Mouse (Mus musculus): ENCODE results near the gene P2ry2. TPM values are rescaled to one million over a fixed set of nuclear protein-coding genes. Genes with fewer than 3 reads are reported as not detected.

Gene P2ry2
- 10 to 100 TPM; 17.3 to 26.1 TPM for total RNA-seq (2021)

DNA sequence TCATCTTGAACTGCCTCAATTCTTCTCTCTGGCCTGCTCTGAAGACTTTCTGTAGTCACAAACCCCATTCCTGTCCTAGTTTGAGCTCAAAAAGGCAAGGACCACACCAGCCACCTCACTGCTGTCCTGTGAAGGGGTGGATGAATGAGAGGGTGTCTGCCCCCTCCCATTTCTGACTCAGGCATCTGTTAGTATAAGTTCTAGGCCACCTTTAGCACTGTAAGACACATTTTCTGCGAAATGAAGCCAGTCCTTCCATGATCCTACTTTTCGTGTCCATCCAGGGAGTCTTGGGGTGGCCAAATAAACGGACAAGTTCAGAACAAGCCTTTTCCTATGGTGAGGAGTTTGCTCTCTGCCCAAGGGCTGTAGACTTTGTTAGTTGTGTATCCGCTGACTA lies at the start of gene P2ry2:
Gene P2ry2 (minus strand): TSS at position 326 of the 400 bp plus-strand sequence.
- intact Hi-C loops (cut with DNase I), result no loop called here
- DNase-seq (ENCODE audit: low spot score), result no peak

GRCm38 (mm10) chr7:101062246-101062645 lies 49.6 kb upstream of the P2ry2 start:
- intact Hi-C loops (cut with DNase I), result loop anchor here (5.0 kb wide), 1 partner anchor 310 kb away; no protein-coding TSS in a partner anchor
- peak; percentile 70 for DNase-seq (ENCODE audit: low spot score)

GRCm38 (mm10) chr7:101061381-101061780 lies 48.7 kb upstream of the P2ry2 start:
- peak; percentile 69 for DNase-seq (ENCODE audit: low spot score)
- intact Hi-C loops (cut with DNase I), result loop anchor here (1.0 to 5.0 kb wide), 3 partner anchors 170 to 311 kb away; no protein-coding TSS in a partner anchor

DNA sequence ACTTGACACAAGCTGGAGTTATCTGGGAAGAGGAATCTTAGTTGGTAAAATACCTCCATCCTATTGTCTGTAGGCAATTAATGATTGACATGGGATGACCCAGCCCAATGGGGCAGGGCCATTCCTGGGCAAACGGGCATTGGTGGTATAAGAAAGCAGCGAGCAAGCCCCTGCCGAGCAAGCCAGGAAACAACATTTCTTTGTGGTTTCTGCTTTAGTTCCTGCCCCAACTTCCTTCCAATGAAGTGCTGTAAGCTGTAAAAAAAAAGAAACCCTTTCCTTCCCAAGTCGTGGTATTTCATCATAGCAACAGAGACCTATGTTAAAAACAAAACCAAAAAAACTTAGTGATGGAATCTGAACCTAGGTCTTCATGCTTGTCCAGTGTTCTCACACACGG lies 47.8 kb upstream of the P2ry2 start:
- intact Hi-C loops (cut with DNase I), result loop anchor here (5.0 kb wide), 1 partner anchor 312 kb away; no protein-coding TSS in a partner anchor
- DNase-seq (ENCODE audit: low spot score), result no peak

DNA sequence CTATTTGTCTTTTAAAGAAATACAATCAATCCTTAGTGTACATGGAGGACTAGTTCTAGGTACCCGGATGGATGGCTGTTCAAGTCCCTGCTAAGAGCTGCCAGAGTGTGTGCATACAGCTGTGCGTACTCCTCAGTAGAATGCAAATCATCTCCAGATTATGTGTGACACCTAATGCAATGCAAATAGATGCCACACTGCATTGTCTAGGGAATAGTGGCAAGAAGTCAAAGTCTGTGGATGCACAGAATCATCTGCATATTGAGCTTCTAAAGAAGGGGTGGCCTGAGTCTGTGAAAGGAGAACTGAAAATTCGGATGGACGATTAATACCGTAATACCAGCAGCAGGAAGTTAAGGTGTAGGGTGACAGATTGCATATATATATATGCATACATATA lies 46.5 kb upstream of the P2ry2 start:
- DNase-seq (ENCODE audit: low spot score), result no peak
- intact Hi-C loops (cut with DNase I), result no loop called here

DNA sequence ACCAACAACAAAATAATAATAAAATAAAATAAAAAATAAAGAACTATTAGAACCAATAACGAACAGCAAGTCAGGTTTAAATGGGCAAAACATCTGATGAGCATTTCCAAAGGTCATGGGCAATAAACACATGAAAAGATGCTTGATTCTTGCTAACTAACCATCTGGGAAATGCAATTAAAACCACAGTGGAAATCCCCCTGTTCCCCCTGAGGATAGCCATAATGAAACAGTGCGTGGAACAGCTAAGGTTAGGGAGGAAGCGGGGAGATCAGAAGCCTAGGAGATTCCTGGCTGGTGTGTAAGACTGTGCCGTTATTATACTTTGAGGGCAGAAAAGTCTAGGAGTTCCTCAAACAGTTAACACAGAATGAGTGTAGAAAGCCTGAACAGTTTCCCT lies 44.6 kb upstream of the P2ry2 start:
- intact Hi-C loops (cut with DNase I), result no loop called here
- no peak for DNase-seq (ENCODE audit: low spot score)

GRCm38 (mm10) chr7:101053136-101053535 lies 40.5 kb upstream of the P2ry2 start:
- intact Hi-C loops (cut with DNase I), result no loop called here
- DNase-seq (ENCODE audit: low spot score), result no peak

DNA sequence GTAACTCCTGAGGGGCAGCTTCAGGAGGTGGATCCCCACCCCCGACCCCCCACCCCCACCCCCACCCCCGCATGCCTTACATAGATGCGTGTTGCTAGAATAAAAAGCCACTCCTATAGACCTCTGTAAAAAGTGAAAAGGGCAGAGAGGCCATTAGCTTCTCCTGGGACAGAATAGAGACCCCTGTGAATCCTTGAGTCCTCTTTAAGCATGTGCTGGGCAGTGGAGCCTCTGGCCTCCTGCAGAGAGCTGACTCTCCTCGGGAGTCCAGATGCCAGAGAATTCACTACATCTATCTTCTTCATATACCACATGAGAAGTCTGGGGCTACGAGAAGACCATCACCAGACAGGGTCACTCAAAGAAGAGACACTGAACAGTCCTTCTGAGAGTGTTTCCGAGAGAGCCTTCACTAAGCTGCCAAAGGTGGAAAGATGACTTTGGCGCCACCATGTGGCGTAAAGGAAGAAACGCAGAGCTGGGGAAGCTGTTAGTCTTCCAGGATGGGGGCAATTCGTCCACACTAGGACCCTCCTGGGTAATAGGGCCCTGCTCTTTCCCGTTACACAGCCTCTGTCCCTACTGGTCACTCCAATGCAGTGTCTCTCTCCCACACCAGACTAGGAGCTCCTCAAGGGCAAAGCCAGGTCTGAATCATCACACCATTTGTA lies 39.0 kb upstream of the P2ry2 start:
- peak; percentile 43 for DNase-seq (ENCODE audit: low spot score)
- intact Hi-C loops (cut with DNase I), result loop anchor here (1.0 kb wide), 3 partner anchors 63 to 144 kb away; no protein-coding TSS in a partner anchor

GRCm38 (mm10) chr7:101050724-101051550 lies 38.3 kb upstream of the P2ry2 start:
- DNase-seq (ENCODE audit: low spot score), result no peak

GRCm38 (mm10) chr7:101049326-101050087 lies 36.8 kb upstream of the P2ry2 start:
- intact Hi-C loops (cut with DNase I), result loop anchor here (2.0 kb wide), 1 partner anchor 39 kb away; no protein-coding TSS in a partner anchor
- peak; percentile 83 for DNase-seq (ENCODE audit: low spot score)

More at GRCm38 (mm10) chr7:101050724-101051550, 38.3 kb upstream of the P2ry2 start:
- intact Hi-C loops (cut with DNase I), result no loop called here

DNA sequence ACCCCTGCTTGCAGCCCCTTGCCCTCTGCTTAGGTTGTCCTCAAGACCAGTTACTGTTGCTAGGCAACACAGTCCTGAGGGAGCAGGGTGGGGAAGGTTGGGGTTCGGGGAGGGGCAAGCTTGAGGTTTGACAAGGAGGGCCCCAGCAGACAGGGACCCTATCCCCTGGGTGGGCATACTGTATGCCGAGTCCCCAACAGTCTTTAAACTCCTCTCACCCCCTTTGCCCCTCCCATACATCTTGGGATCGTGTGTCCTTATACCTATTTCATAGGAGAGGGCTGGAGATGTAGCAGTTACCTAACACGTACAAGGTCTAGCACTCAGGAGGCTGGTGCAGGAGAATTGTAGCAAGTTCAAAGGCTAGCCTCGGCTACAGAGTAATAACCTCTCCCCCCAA lies 35.6 kb upstream of the P2ry2 start:
- intact Hi-C loops (cut with DNase I), result loop anchor here (2.0 kb wide), 1 partner anchor 37 kb away; no protein-coding TSS in a partner anchor
- DNase-seq (ENCODE audit: low spot score), result no peak

DNA sequence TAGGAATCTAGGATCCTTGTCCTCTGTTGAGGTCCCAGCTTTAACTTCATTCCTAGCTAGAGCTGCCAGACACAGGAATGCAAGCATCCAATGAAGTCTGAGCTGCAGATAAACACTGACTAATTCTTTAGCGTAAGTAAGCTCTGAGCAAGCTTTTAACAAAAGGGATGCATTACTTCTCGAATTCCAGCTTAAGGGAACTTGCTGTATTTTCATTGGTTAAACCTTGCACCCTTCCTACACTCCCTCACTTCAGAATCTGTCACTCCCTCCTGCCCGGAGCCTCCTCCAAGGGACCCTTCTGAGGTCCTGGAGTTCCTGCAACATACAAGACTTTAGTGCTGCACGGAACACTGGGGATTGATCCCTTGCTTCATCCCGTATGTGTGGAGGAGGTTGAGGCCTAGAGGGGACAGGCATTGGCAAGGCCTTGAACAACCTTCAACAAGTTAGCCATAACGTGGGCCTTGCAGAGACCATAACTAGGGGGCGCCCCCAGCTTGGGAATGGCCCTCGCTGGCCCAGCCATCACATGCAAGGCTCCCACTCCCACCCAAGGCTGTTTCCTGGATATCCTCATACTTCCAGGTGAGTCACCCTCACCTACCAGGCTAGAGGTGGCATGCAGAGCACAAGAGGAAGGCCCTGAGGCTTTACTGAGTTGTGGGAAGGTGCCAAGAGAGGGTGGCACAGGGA lies 31.3 kb upstream of the P2ry2 start:
- no peak for DNase-seq (ENCODE audit: low spot score)

GRCm38 (mm10) chr7:101041977-101042749 lies 29.5 kb upstream of the P2ry2 start:
- no peak for DNase-seq (ENCODE audit: low spot score)
- intact Hi-C loops (cut with DNase I), result no loop called here

More for the DNA sequence above, 31.3 kb upstream of the P2ry2 start:
- intact Hi-C loops (cut with DNase I), result no loop called here

- DNase-seq (ENCODE audit: low spot score), result no peak
- intact Hi-C loops (cut with DNase I), result no loop called here
Measured at GRCm38 (mm10) chr7:101041544-101041943, 28.9 kb upstream of the P2ry2 start.

GRCm38 (mm10) chr7:101033371-101033770 lies 20.7 kb upstream of the P2ry2 start:
- intact Hi-C loops (cut with DNase I), result no loop called here
- no peak for DNase-seq (ENCODE audit: low spot score)

GRCm38 (mm10) chr7:101031234-101031633 lies 18.6 kb upstream of the P2ry2 start:
- intact Hi-C loops (cut with DNase I), result no loop called here
- DNase-seq (ENCODE audit: low spot score), result no peak

GRCm38 (mm10) chr7:101030756-101031155 lies 18.1 kb upstream of the P2ry2 start:
- no peak for DNase-seq (ENCODE audit: low spot score)
- intact Hi-C loops (cut with DNase I), result no loop called here

- no peak for DNase-seq (ENCODE audit: low spot score)
- intact Hi-C loops (cut with DNase I), result no loop called here
Measured at GRCm38 (mm10) chr7:101029446-101029845, 16.8 kb upstream of the P2ry2 start.

GRCm38 (mm10) chr7:101028991-101029390 lies 16.3 kb upstream of the P2ry2 start:
- intact Hi-C loops (cut with DNase I), result no loop called here

More at GRCm38 (mm10) chr7:101028991-101029390, 16.3 kb upstream of the P2ry2 start:
- no peak for DNase-seq (ENCODE audit: low spot score)

All from heart, postnatal 25 days (tissue).